Mouse (Mus musculus): ENCODE results near the gene Thnsl2.

DNA sequence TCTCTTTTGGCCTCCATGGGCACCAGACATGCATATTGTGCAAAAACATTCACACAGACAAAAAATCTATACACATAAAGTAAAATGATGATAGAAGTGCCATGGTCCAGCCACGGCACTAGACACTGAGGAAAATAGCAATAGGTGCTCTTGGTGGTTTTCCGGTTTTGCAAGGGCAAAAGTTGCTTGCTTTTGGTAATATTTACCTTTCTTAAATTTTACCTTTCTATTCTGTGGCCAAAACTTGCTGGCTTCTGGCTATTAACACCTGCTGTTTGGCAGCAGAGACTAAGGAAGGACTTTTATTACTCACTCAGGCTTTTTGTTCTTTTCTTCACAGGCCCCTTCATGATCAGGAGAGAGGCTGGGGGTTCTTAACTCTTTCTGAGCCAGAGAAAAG is 46.3 kb upstream of the Thnsl2 start:
- TF ChIP-seq CTCF (IDR thresholded peaks at IDR 0.05; ENCODE audit: borderline replicate concordance, control insufficient read depth, extremely low read depth, insufficient read depth, low read length, poor library complexity) (no peak), POLR2A (IDR thresholded peaks at IDR 0.05; ENCODE audit: control insufficient read depth, extremely low read depth, insufficient read depth, low read length, poor library complexity) (no peak)

All from thymus, adult 2 months (tissue).